Mouse (Mus musculus): Measurements from ENCODE around the gene Smad6. TPM values are rescaled to one million over a fixed set of nuclear protein-coding genes. Genes with fewer than 3 reads are reported as not detected.

The Smad6 gene
- polyA plus RNA-seq, 1 experiment from 2014 or later, result 2.0 TPM

- 25% methylated on average over 9 of the region's 9 CpGs for WGBS
- Histone ChIP-seq H3K36me3 (no peaks in the 10 kb centered on the region), H3K27me3 (no peaks in the 10 kb centered on the region), H3K4me3 (no peak overlapping the region), H3K4me2 (replicated peaks) (no peak overlapping the region), H3K27ac (replicated peaks) (peak overlapping the region; percentile 45), H3K9me3 (no peaks in the 10 kb centered on the region), H3K9ac (replicated peaks) (no peak overlapping the region), H3K4me1 (peaks cover 49% of the 10 kb centered on the region)
- peak; percentile 70 for ATAC-seq (replicated peaks)
Observed at GRCm38 (mm10) chr9:63968592-63968991, 53.3 kb downstream of the Smad6 start.

GRCm38 (mm10) chr9:63967408-63968172 lies 54.3 kb downstream of the Smad6 start:
- Histone ChIP-seq H3K27ac (replicated peaks) (peak overlapping the region; percentile 45), H3K4me1 (peaks cover 46% of the 10 kb centered on the region), H3K9ac (replicated peaks) (no peak overlapping the region), H3K4me2 (replicated peaks) (no peak overlapping the region), H3K36me3 (no peaks in the 10 kb centered on the region), H3K9me3 (no peaks in the 10 kb centered on the region), H3K4me3 (no peak overlapping the region), H3K27me3 (no peaks in the 10 kb centered on the region)
- WGBS, result 59% methylated on average over 14 of the region's 14 CpGs
- ATAC-seq (replicated peaks), result no peak

GRCm38 (mm10) chr9:63965579-63965981 lies 56.3 kb downstream of the Smad6 start:
- no peak overlapping the region for H3K4me3 ChIP-seq
- H3K27ac ChIP-seq (replicated peaks), result peak overlapping the region; percentile 47
- H3K4me1 ChIP-seq, result peaks cover 50% of the 10 kb centered on the region
- H3K4me2 ChIP-seq (replicated peaks), result no peak overlapping the region
- ATAC-seq (replicated peaks), result 0 out of 2 replicates have a peak, but pooled peaks have one; percentile 21
- H3K36me3 ChIP-seq, result no peaks in the 10 kb centered on the region
- no peak overlapping the region for H3K9ac ChIP-seq (replicated peaks)
- no peaks in the 10 kb centered on the region for H3K9me3 ChIP-seq
- no peaks in the 10 kb centered on the region for H3K27me3 ChIP-seq
- 6% methylated on average over 4 of the region's 4 CpGs for WGBS

- Histone ChIP-seq H3K4me1 (peaks cover 50% of the 10 kb centered on the region), H3K27me3 (no peaks in the 10 kb centered on the region), H3K4me3 (no peak overlapping the region), H3K27ac (replicated peaks) (no peak overlapping the region), H3K9ac (replicated peaks) (no peak overlapping the region), H3K4me2 (replicated peaks) (no peak overlapping the region), H3K9me3 (no peaks in the 10 kb centered on the region), H3K36me3 (no peaks in the 10 kb centered on the region)
- no peak for ATAC-seq (replicated peaks)
- WGBS, result 81% methylated on average over 6 of the region's 6 CpGs
Observed at GRCm38 (mm10) chr9:63961881-63962280, 60.0 kb downstream of the Smad6 start.

DNA sequence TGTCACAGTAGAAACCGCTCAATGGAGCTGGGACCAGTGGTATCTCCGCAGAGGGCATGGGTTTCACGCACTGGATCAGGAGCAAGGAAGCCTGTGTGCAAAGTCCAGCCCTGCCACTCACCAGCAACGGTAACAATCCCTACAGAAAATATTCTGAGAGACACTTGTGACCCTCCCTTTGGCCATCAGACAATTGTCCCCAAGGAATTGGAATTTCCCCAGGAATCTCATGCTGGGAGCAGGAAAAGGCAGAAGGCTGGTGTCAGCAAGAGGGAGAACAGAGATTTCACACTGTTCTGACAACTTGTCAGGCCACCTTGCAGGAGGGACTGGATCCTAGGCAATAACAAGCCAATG lies 61.1 kb downstream of the Smad6 start:
- no peak overlapping the region for H3K9ac ChIP-seq (replicated peaks)
- peak overlapping the region; percentile 62; the same call in 1 of the 2 replicates for H3K27ac ChIP-seq (replicated peaks)
- H3K4me3 ChIP-seq, result no peak overlapping the region
- no peak for ATAC-seq (replicated peaks)
- H3K9me3 ChIP-seq, result no peaks in the 10 kb centered on the region
- H3K27me3 ChIP-seq, result no peaks in the 10 kb centered on the region
- H3K4me1 ChIP-seq, result peaks cover 43% of the 10 kb centered on the region
- no peak overlapping the region for H3K4me2 ChIP-seq (replicated peaks)
- 13% methylated on average over 4 of the region's 4 CpGs for WGBS
- H3K36me3 ChIP-seq, result no peaks in the 10 kb centered on the region

GRCm38 (mm10) chr9:63959933-63960828 lies 61.7 kb downstream of the Smad6 start:
- Histone ChIP-seq H3K9me3 (no peaks in the 10 kb centered on the region), H3K36me3 (no peaks in the 10 kb centered on the region), H3K4me2 (replicated peaks) (0 out of 2 replicates have a peak overlapping the region, but pooled peaks have one; percentile 16), H3K27me3 (no peaks in the 10 kb centered on the region), H3K9ac (replicated peaks) (0 out of 2 replicates have a peak overlapping the region, but pooled peaks have one; percentile 19), H3K4me1 (peaks cover 37% of the 10 kb centered on the region), H3K27ac (replicated peaks) (peak overlapping the region; percentile 62), H3K4me3 (no peak overlapping the region)
- WGBS, result 6% methylated on average over 21 of the region's 21 CpGs
- peak; percentile 15; the same call in 1 of the 2 replicates for ATAC-seq (replicated peaks)

DNA sequence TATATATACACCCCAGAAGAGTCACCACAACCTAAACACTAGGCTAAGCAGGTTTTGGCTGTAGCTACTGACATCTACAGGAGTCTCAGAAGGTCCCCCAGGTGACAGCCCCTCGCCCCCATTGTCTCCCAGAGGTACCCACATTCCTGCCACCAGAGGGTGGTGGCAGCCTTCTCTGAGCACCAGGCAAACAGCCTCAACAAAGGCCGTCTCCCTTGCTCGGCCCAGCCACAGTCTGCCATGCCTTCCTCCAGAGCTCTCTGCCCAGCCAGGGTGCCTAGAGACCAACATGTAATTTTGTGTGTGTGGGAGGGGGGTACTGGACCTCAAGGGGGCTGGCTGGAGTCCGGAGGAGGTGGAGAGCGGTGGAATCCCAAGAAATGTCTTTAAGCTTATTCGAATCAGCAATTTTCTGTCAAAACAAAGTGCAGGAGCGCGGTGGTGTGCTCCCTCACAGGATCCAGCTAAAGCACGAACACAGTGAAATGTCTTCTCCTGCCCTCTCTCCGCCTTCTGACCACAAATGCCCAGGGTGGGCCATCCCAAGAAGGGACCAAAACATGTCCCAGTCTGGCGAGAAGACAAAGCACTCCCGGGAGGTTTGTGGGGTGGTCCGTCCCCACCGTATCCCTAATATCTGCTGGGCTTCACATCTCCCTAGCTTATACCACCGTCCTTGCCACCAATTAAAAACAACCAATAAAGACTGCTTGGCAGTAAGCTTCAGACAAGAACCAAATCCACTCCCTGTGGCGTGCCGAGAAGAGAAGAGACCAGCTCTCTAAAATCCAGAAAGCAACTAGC lies 62.5 kb downstream of the Smad6 start:
- 14% methylated on average over 17 of the region's 17 CpGs for WGBS
- Histone ChIP-seq H3K27me3 (no peaks in the 10 kb centered on the region), H3K4me1 (peaks cover 36% of the 10 kb centered on the region), H3K9ac (replicated peaks) (0 out of 2 replicates have a peak overlapping the region, but pooled peaks have one; percentile 19), H3K27ac (replicated peaks) (peak overlapping the region; percentile 62), H3K4me2 (replicated peaks) (no peak overlapping the region), H3K9me3 (no peaks in the 10 kb centered on the region), H3K4me3 (no peak overlapping the region), H3K36me3 (no peaks in the 10 kb centered on the region)
- ATAC-seq (replicated peaks), result peak; percentile 77

DNA sequence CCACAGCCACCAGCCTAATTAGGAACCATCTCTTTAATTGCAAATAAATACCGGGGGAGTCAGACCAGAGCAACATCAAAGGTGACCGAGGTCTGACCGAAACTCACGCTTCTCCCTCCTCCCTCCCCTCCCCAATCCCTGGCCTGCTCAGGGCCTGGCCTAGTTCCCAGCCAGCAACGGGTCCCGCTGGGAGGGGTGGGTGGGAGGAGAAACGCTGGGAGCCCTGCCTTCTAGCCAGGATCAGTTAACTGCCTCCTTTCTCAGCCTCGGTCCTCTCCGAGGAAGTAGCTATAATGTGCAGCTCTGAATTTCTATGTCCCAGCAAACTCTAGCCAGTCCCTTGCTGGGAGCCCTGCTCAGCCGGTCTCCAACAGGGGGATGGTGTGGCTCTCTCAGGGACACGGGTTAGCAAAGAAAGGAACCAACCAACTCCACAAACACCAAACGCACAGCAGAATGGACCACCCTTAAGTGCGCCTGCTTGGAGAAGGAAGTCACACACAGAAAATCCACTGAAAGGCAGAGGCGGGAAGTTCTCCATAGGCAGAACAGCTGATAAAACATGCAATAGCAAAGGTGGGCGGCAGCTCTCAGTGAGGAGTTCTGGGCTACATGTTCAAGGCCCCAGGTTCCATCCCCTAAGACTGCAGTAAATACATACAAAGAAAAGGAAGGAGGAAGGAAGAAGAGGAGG lies 63.4 kb downstream of the Smad6 start:
- H3K4me2 ChIP-seq (replicated peaks), result 0 out of 2 replicates have a peak overlapping the region, but pooled peaks have one; percentile 3
- H3K27ac ChIP-seq (replicated peaks), result peak overlapping the region; percentile 62
- H3K4me3 ChIP-seq, result no peak overlapping the region
- WGBS, result 15% methylated on average over 15 of the region's 15 CpGs
- peak; percentile 16; the same call in 1 of the 2 replicates for ATAC-seq (replicated peaks)
- H3K4me1 ChIP-seq, result peaks cover 36% of the 10 kb centered on the region
- no peaks in the 10 kb centered on the region for H3K36me3 ChIP-seq
- no peak overlapping the region for H3K9ac ChIP-seq (replicated peaks)
- H3K27me3 ChIP-seq, result no peaks in the 10 kb centered on the region
- no peaks in the 10 kb centered on the region for H3K9me3 ChIP-seq

- peaks cover 36% of the 10 kb centered on the region for H3K4me1 ChIP-seq
- H3K27me3 ChIP-seq, result no peaks in the 10 kb centered on the region
- H3K4me3 ChIP-seq, result no peak overlapping the region
- H3K9me3 ChIP-seq, result no peaks in the 10 kb centered on the region
- no peak overlapping the region for H3K9ac ChIP-seq (replicated peaks)
- H3K4me2 ChIP-seq (replicated peaks), result no peak overlapping the region
- 71% methylated on average over 11 of the region's 11 CpGs for WGBS
- H3K27ac ChIP-seq (replicated peaks), result no peak overlapping the region
- no peak for ATAC-seq (replicated peaks)
- no peaks in the 10 kb centered on the region for H3K36me3 ChIP-seq
Observed at GRCm38 (mm10) chr9:63957647-63958185, 64.1 kb downstream of the Smad6 start.

GRCm38 (mm10) chr9:63956052-63956451 lies 65.8 kb downstream of the Smad6 start:
- Histone ChIP-seq H3K27me3 (no peaks in the 10 kb centered on the region), H3K4me1 (peaks cover 33% of the 10 kb centered on the region), H3K4me2 (replicated peaks) (no peak overlapping the region), H3K4me3 (no peak overlapping the region), H3K27ac (replicated peaks) (no peak overlapping the region), H3K36me3 (no peaks in the 10 kb centered on the region), H3K9me3 (no peaks in the 10 kb centered on the region), H3K9ac (replicated peaks) (no peak overlapping the region)
- WGBS, result 15% methylated on average over 9 of the region's 9 CpGs
- no peak for ATAC-seq (replicated peaks)

DNA sequence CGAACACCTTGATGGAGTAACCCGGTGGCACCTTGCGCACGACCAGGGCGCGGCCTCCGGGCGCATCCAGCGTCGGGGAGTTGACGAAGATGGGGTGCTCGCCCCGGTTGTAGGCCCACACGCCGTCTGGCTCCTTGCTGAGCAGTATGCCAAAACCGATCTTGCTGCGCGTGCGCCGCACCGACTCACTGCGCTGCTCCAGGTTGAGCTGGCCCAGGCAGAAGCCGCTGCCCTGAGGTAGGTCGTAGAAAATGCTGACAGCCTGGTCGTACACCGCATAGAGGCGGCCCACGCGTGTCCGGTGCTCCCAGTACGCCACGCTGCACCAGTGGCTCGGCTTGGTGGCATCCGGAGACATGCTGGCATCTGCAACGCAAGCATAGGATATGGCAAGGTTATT lies 68.2 kb downstream of the Smad6 start:
- Histone ChIP-seq H3K27me3 (no peaks in the 10 kb centered on the region), H3K9ac (replicated peaks) (peak overlapping the region; percentile 38; the same call in 1 of the 2 replicates), H3K4me1 (peaks cover 9% of the 10 kb centered on the region), H3K36me3 (no peaks in the 10 kb centered on the region), H3K4me3 (peak overlapping the region; percentile 30), H3K27ac (replicated peaks) (no peak overlapping the region), H3K4me2 (replicated peaks) (peak overlapping the region; percentile 38), H3K9me3 (no peaks in the 10 kb centered on the region)
- WGBS, result 39% methylated on average over 35 of the region's 35 CpGs
- peak; percentile 11; the same call in 1 of the 2 replicates for ATAC-seq (replicated peaks)

Measured in forebrain, embryonic 15.5 days (tissue).